Mouse (Mus musculus): ENCODE results near the gene Upp1.

Gene Upp1

GRCm38 (mm10) chr11:9167331-9167730 lies 49.4 kb downstream of the Upp1 start:
- no peak for DNase-seq

DNA sequence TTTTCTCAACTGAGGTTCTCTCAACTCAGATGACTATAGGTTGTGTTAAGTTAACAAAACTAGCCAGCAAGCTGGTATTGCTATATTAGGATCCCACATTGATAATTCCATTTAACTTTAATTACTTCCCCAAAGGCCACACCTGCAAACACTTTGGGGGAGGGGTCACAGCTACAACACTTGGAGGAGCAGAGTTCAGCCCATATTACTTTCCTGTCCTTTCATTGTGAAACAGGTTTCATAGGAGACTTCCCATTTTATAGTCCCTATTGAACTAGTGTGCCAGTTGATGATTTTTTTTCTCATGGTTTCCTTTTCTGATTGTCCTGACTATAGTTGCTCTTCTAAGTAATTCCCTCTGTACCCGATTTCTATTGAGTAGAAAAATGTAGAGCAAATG lies 63.6 kb downstream of the Upp1 start:
- no peak for DNase-seq

All from cerebellum, postnatal 14 days (tissue).